Mouse (Mus musculus): Measurements from ENCODE around the gene Myh6. TPM values are rescaled to one million over a fixed set of nuclear protein-coding genes. Genes with fewer than 3 reads are reported as not detected.
A peak's percentile ranks its signal among the peaks of the same experiment; 100 is the strongest.

Myh6 gene
- polyA plus RNA-seq, 1 experiment from 2014 or later, result 179 TPM

DNA sequence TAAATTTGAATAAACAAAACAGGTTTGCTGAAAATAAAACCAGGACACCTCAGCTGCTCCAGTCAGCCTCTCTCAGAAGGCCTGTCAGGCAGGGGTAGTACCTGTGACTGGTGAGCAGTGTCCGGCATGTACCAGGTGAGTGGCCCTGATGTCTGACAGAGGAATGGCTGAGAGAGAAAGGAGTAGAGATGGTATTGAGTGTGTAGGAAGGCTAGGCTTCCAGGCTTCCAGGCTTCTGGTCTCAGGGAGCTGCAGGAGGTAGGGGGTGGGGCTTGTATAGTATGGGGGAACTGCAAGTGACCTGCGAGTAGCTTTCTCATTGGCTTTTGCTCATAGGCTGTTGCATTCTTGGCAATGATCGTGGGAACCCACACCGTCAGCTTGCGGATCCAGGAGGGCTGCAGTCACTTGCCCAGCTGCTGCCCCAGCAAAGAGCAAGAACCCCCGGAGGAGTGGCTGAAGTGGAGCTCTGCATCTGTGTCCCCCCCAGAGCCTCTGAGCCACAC lies 34.0 kb downstream of the Myh6 start, which contains the start of gene Il25:
Gene Il25 (plus strand): TSS at position 51 of the 506 bp plus-strand sequence.
- ATAC-seq (ENCODE audit: low read depth), result peak; percentile 20; the same call in 1 of the 2 replicates
- Histone ChIP-seq H3K9me3 (ENCODE audit: control insufficient read depth, low read length) (no peaks in the 10 kb centered on the region), H3K4me1 (replicated peaks; ENCODE audit: control insufficient read depth, insufficient read depth, low read length) (peaks cover 3% of the 10 kb centered on the region; the same call in 1 of the 2 replicates), H3K36me3 (ENCODE audit: control insufficient read depth, insufficient read depth, low read length) (no peaks in the 10 kb centered on the region), H3K27ac (ENCODE audit: low read length) (no peak within 1 kb of the TSS), H3K9ac (ENCODE audit: low read length) (no peak within 1 kb of the TSS), H3K27me3 (ENCODE audit: control insufficient read depth, insufficient read depth, low read depth, low read length) (no peaks in the 10 kb centered on the region), H3K4me3 (ENCODE audit: low read length) (no peak within 1 kb of the TSS), H3K4me2 (ENCODE audit: low read depth, low read length) (no peak within 1 kb of the TSS)
- WGBS, result 24% methylated on average over 6 of the region's 6 CpGs

DNA sequence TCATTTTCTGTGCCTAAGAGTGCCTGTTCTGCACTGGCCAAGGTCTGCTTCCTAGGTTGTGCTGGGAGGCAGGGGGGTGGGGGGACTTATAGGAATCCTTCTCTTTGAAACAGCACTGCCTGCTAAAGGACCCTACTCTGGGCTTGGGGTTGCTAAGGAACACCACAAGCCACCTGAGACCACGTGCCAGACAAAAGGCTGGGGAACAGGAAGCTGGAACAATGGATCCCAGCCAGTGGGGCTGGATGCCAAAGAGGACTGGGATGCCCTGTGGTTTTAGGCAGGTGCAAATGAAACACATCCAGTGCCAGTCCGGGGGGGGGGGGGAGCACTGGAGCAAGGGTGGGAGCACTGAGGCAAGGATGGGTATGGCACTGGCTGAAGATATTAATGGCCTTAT lies 36.3 kb downstream of the Myh6 start:
- Histone ChIP-seq H3K36me3 (ENCODE audit: control insufficient read depth, insufficient read depth, low read length) (no peaks in the 10 kb centered on the region), H3K9ac (ENCODE audit: low read length) (no peak overlapping the region), H3K9me3 (ENCODE audit: control insufficient read depth, low read length) (no peaks in the 10 kb centered on the region), H3K27me3 (ENCODE audit: control insufficient read depth, insufficient read depth, low read depth, low read length) (peaks cover 2% of the 10 kb centered on the region; the same call in 1 of the 2 replicates), H3K4me2 (ENCODE audit: low read depth, low read length) (no peak overlapping the region), H3K4me1 (replicated peaks; ENCODE audit: control insufficient read depth, insufficient read depth, low read length) (peaks cover 6% of the 10 kb centered on the region), H3K27ac (ENCODE audit: low read length) (no peak overlapping the region), H3K4me3 (ENCODE audit: low read length) (no peak overlapping the region)
- ATAC-seq (ENCODE audit: low read depth), result no peak
- WGBS, result 33% methylated on average over 2 of the region's 2 CpGs

DNA sequence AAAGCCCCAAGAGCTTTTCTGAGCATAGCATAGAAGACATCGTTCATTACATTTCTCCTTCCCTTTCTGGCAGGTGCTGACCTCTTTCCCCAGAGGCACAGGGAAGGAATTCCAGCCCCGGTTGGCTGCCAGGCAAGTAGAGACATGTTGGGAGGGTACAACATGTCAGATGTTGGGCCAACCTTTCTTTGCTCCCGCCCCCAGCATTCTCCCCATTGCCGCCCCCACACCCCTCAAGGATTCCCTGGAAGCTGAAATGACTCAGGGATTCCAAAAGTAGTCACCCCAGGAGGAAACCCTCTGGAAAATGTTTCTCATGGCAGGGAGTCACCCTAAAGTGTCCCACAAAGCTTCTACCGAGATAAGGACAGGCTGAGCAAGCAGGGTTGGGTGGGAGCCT lies 36.9 kb downstream of the Myh6 start:
- no peak overlapping the region for H3K4me3 ChIP-seq (ENCODE audit: low read length)
- peaks cover 12% of the 10 kb centered on the region for H3K4me1 ChIP-seq (replicated peaks; ENCODE audit: control insufficient read depth, insufficient read depth, low read length)
- H3K9ac ChIP-seq (ENCODE audit: low read length), result no peak overlapping the region
- H3K4me2 ChIP-seq (ENCODE audit: low read depth, low read length), result no peak overlapping the region
- ATAC-seq (ENCODE audit: low read depth), result no peak
- H3K27me3 ChIP-seq (ENCODE audit: control insufficient read depth, insufficient read depth, low read depth, low read length), result peaks cover 3% of the 10 kb centered on the region; the same call in 1 of the 2 replicates
- H3K9me3 ChIP-seq (ENCODE audit: control insufficient read depth, low read length), result no peaks in the 10 kb centered on the region
- no peak overlapping the region for H3K27ac ChIP-seq (ENCODE audit: low read length)
- H3K36me3 ChIP-seq (ENCODE audit: control insufficient read depth, insufficient read depth, low read length), result no peaks in the 10 kb centered on the region
- 63% methylated on average over 5 of the region's 5 CpGs for WGBS

DNA sequence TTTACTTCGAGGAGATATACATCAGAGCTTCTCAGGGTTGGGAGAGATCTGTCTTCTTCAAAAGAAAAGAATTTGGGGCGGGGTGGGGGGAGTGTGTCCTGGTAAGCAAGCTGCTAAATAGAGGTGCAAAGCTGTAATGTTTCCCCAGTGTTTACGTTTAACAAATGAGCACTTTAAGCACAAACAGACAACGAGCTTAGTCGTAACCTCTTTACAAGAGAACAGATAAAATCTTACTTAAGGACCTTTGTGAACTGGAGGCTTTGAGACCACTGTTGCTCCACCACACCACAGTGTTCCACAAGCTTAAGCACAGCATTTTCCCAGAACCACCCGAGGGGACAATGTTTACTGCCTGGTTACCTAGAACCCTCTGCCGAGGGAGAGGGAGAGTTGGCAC lies 39.4 kb downstream of the Myh6 start:
- no peak for ATAC-seq (ENCODE audit: low read depth)
- 18% methylated on average over 7 of the region's 7 CpGs for WGBS
- peak overlapping the region; percentile 55 for H3K4me3 ChIP-seq (ENCODE audit: low read length)

DNA sequence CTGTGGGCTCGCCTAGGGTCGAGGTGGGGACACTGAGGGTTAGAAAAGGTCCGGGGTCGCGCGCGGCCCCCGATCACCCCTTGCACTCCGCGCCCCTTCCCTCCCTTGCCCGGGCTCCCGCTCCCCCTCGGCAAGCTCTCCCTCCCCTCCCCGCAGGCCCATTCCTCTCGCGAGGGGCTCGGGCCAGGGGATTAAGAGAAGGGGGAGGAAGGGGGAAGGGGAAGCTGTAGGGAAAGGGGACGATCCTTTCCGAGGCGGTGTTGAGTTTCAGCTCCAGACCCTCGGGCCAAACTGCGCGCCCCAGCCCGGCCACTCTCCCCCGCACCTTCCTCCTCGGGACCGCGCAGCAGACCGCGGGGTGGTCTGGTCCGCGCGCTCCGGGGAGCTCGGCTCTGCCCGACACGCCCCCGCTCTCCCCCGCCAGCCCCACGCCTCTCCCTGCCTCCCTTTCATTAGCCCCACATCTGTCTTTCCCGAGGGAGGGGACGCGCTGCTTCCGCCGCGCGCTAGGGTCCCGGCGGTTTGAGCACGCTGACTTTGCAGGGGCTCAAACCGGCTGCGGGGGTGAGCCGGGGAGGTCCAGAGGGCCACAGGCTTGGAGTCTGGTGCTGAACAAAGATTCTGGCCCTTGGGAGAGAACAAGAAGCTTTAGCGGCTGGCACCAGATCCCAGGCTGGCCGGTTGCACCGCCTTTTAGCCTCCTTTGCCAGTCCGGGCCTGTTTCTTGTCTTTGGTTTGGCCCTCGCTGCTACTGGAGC lies 40.1 kb downstream of the Myh6 start:
- H3K27ac ChIP-seq (ENCODE audit: low read length), result peak overlapping the region; percentile 97
- WGBS, result 1% methylated on average over 51 of the region's 58 CpGs
- H3K4me3 ChIP-seq (ENCODE audit: low read length), result peak overlapping the region; percentile 55
- peaks cover 5% of the 10 kb centered on the region for H3K36me3 ChIP-seq (ENCODE audit: control insufficient read depth, insufficient read depth, low read length)
- peaks cover 3% of the 10 kb centered on the region; the same call in 1 of the 2 replicates for H3K27me3 ChIP-seq (ENCODE audit: control insufficient read depth, insufficient read depth, low read depth, low read length)
- peak; percentile 82 for ATAC-seq (ENCODE audit: low read depth)
- peaks cover 17% of the 10 kb centered on the region for H3K4me1 ChIP-seq (replicated peaks; ENCODE audit: control insufficient read depth, insufficient read depth, low read length)
- H3K9me3 ChIP-seq (ENCODE audit: control insufficient read depth, low read length), result no peaks in the 10 kb centered on the region
- peak overlapping the region; percentile 84 for H3K4me2 ChIP-seq (ENCODE audit: low read depth, low read length)
- H3K9ac ChIP-seq (ENCODE audit: low read length), result peak overlapping the region; percentile 79

More for the DNA sequence above, 39.4 kb downstream of the Myh6 start:
- Histone ChIP-seq H3K9me3 (ENCODE audit: control insufficient read depth, low read length) (no peaks in the 10 kb centered on the region), H3K27me3 (ENCODE audit: control insufficient read depth, insufficient read depth, low read depth, low read length) (peaks cover 3% of the 10 kb centered on the region; the same call in 1 of the 2 replicates), H3K9ac (ENCODE audit: low read length) (peak overlapping the region; percentile 79), H3K36me3 (ENCODE audit: control insufficient read depth, insufficient read depth, low read length) (no peaks in the 10 kb centered on the region), H3K27ac (ENCODE audit: low read length) (peak overlapping the region; percentile 97), H3K4me2 (ENCODE audit: low read depth, low read length) (peak overlapping the region; percentile 84), H3K4me1 (replicated peaks; ENCODE audit: control insufficient read depth, insufficient read depth, low read length) (peaks cover 17% of the 10 kb centered on the region)

DNA sequence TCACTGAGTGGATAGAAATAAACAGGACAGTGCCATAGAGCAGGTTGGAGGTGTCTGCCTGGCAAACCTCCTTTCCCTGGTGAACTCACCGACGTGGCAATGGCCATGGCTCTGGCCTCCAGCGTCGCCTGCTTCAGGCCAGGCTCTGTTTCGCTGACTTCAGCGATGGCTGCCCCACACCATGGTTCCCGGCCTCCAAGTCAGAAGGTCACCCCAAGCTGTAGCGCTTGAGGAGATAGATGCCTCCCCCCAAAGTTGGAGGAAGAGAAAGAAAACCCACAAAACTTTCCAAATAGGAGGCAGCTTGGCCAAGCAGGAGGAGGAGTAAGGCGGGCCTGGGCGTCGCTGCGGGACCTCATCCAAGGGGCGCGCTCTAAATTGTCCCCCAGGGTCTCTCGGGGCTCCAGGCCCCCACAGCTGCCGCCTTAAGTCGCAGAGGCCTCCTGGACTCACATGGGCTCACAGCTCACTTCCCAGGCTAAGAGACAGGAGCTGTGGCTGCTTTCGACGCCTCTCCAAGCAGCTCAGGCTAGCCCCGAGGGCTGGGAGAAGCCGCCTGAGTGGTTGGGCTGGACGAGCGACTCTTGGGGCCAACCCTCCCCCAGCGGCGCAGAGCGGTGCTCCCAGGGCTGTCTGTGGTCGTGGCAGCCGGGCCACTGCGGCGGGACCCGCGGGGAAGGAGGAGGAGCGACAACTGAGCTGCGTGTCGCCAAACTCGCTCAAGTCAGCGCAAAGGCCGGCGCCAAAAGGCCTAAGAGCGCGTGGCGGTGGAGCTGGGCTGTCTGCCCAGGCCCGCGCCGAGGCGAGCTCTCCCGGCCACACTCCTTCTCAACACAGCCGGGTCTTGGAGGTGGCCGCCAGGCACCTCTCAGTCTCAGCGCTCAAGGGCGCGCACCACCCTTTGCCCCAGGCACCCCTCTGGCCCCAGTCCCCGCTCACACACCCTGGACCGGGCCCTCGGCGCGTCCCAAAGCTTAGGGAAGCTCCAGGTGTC lies 41.1 kb downstream of the Myh6 start, which contains the start of gene Efs:
Gene Efs (minus strand): TSS at position 778 of the 994 bp plus-strand sequence.
- Histone ChIP-seq H3K27ac (ENCODE audit: low read length) (peak within 1 kb of the TSS; percentile 97), H3K9me3 (ENCODE audit: control insufficient read depth, low read length) (0 out of 2 replicates have a peak, but pooled peaks cover 4% of the 10 kb centered on the region), H3K4me2 (ENCODE audit: low read depth, low read length) (peak within 1 kb of the TSS; percentile 84), H3K4me3 (ENCODE audit: low read length) (peak within 1 kb of the TSS; percentile 55), H3K9ac (ENCODE audit: low read length) (peak within 1 kb of the TSS; percentile 79), H3K27me3 (ENCODE audit: control insufficient read depth, insufficient read depth, low read depth, low read length) (peaks cover 3% of the 10 kb centered on the region; the same call in 1 of the 2 replicates), H3K36me3 (ENCODE audit: control insufficient read depth, insufficient read depth, low read length) (peaks cover 12% of the 10 kb centered on the region), H3K4me1 (replicated peaks; ENCODE audit: control insufficient read depth, insufficient read depth, low read length) (peaks cover 17% of the 10 kb centered on the region)
- WGBS, result 5% methylated on average over 55 of the region's 57 CpGs
- peak; percentile 73 for ATAC-seq (ENCODE audit: low read depth)

DNA sequence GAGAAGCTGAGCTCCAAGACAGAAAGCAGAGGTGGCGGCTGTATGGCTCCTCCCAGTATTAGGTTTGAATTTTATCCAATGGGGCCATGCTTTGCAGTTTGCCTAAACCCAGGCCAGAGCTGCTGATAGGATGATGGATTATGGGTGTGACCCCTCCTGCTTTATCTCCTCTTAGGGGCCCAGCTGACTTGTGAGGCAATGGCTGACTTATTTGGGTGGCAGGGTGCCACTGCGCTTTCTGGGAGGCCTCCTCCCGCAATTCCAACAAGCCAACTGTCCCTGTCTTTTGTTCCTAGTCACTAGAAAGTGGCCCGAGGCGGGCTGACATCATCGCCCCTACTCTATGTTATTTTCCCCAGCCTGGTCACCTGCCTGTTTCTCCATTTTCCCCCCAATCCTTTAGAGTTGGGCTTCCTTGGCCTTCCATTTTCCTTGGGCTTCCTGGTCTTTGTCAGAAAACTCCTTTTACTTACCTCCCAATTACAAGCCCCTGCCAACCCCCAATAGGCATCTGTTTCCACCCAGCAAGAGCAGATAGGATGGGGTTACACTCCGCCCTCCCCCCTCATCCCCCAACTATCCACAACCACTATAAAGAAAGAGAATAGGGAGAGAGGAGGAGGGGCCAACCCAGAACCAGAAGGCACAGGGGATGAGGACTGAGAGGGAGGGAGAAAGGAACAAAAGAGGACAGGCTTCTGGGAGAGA lies 41.9 kb downstream of the Myh6 start:
- Histone ChIP-seq H3K4me3 (ENCODE audit: low read length) (peak overlapping the region; percentile 55), H3K9me3 (ENCODE audit: control insufficient read depth, low read length) (0 out of 2 replicates have a peak, but pooled peaks cover 4% of the 10 kb centered on the region), H3K4me1 (replicated peaks; ENCODE audit: control insufficient read depth, insufficient read depth, low read length) (peaks cover 17% of the 10 kb centered on the region), H3K4me2 (ENCODE audit: low read depth, low read length) (peak overlapping the region; percentile 84), H3K9ac (ENCODE audit: low read length) (peak overlapping the region; percentile 79), H3K27ac (ENCODE audit: low read length) (peak overlapping the region; percentile 97), H3K27me3 (ENCODE audit: control insufficient read depth, insufficient read depth, low read depth, low read length) (peaks cover 3% of the 10 kb centered on the region; the same call in 1 of the 2 replicates), H3K36me3 (ENCODE audit: control insufficient read depth, insufficient read depth, low read length) (peaks cover 12% of the 10 kb centered on the region)
- peak; percentile 32 for ATAC-seq (ENCODE audit: low read depth)
- WGBS, result 30% methylated on average over 7 of the region's 7 CpGs

DNA sequence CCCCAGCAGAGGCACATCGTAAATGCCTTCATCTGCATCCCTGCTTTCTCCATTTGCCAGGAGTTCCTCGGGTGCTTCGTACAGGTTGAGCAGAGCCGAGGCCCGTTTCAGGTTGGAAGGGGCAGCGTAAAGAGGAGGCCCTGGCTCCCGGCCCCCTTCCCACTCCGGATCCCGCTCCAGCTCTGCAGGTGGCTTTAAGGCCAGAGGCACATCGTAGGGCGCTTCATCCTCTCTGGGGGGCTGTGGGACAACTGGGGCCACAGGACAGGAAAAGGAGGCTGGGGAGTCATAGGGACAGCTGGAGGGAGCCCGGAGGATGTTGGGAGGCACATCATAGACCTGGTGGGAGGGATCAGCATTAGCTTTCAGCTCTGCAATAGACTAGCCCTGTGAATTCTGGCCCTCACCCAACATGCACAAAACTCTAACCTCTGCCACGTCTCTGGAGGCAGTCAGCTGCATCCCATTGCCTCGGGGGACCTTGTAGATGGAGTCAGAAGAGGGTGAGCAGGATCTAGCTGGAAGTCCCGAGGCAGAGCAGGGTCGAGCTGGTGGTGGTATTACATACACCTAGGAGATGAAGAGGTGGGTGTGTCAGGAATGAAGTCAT lies 46.5 kb downstream of the Myh6 start:
- no peak overlapping the region for H3K27ac ChIP-seq (ENCODE audit: low read length)
- peaks cover 12% of the 10 kb centered on the region for H3K4me1 ChIP-seq (replicated peaks; ENCODE audit: control insufficient read depth, insufficient read depth, low read length)
- WGBS, result 87% methylated on average over 16 of the region's 16 CpGs
- no peak overlapping the region for H3K9ac ChIP-seq (ENCODE audit: low read length)
- no peak overlapping the region for H3K4me3 ChIP-seq (ENCODE audit: low read length)
- H3K36me3 ChIP-seq (ENCODE audit: control insufficient read depth, insufficient read depth, low read length), result peaks cover 22% of the 10 kb centered on the region
- no peak for ATAC-seq (ENCODE audit: low read depth)
- H3K9me3 ChIP-seq (ENCODE audit: control insufficient read depth, low read length), result 0 out of 2 replicates have a peak, but pooled peaks cover 4% of the 10 kb centered on the region
- H3K27me3 ChIP-seq (ENCODE audit: control insufficient read depth, insufficient read depth, low read depth, low read length), result no peaks in the 10 kb centered on the region
- no peak overlapping the region for H3K4me2 ChIP-seq (ENCODE audit: low read depth, low read length)

Measured in lung, embryonic 16.5 days (tissue).